Mouse (Mus musculus) limb, embryonic 10.5 days (tissue): ENCODE measurements around the gene Pecr. TPM values are rescaled to one million over a fixed set of nuclear protein-coding genes. Genes with fewer than 3 reads are reported as not detected.
"Not testable (repeated sequence)": the region's sequence is repeated elsewhere in the genome, so short reads cannot be mapped to it uniquely, and the experiment has no call there.

ENCODE experiments used
- DNase-seq: peaks from one replicate; pipeline ENCODE4 v3.0.0-alpha.2; 2017; ENCODE audit warnings: low spot score
- H3K27ac ChIP-seq: fragments of 300-500 bp; sonication (generic); 2 replicates; pipeline ENCODE4 v1.5.1; 2016; ENCODE audit warnings: mild to moderate bottlenecking
- H3K27me3 ChIP-seq: fragments of 300-500 bp; sonication (generic); 2 replicates; pipeline ENCODE4 v1.6.1; 2016; ENCODE audit warnings: low read depth, mild to moderate bottlenecking; ENCODE audit not compliant: poor library complexity, severe bottlenecking
- H3K36me3 ChIP-seq: fragments of 300-500 bp; sonication (generic); 2 replicates; pipeline ENCODE4 v1.6.1; 2016; ENCODE audit warnings: mild to moderate bottlenecking, moderate library complexity
- H3K4me1 ChIP-seq: fragments of 300-500 bp; sonication (generic); 2 replicates; pipeline ENCODE4 v1.6.1; 2016
- H3K4me3 ChIP-seq: fragments of 300-500 bp; sonication (generic); 2 replicates; pipeline ENCODE4 v1.5.1; 2016; ENCODE audit warnings: mild to moderate bottlenecking, moderate library complexity
- H3K9me3 ChIP-seq: fragments of 300-500 bp; sonication (generic); replicated peaks from 2 replicates; pipeline ENCODE4 v1.6.1; 2016; ENCODE audit warnings: mild to moderate bottlenecking
- WGBS: fragments of 180-500 bp; shearing (Covaris S2); methylation state at CpG from one replicate; pipeline ENCODE4 v1.1.7; 2016; 5-methylcytosine and 5-hydroxymethylcytosine counted together
- polyA plus RNA-seq: library from polyadenylated mRNA; unstranded; fragments of >200 nt; fragmentation: Nextera tagmentation; extraction: Ambion mirVana; gene quantifications from 2 replicates; pipeline ENCODE4 v1.2.1, GENCODE M21; 2016

Pecr gene
- polyA plus RNA-seq, 1 experiment from 2014 or later, result 31.9 TPM

DNA sequence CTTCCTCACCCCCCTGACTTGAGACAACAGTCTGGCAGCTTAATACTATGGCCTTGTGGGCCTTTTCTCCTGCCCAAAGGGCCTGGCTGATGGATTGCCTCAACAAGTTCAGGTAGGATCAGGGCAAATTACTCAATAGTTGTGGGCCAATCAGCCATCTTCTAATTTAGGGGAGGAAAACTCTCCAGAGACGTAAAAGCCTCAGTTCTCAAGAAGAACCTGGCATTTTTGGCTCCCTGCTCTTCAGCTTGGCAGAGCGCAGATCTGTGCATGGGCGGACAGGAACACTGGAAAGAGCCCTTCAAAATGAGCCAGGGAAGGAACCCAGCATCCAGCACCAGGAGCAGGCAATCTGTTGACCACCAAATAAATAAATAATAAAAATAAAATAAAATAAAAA, 6.0 kb downstream of the Pecr start:
- Histone ChIP-seq H3K4me3 (no peak overlapping the region), H3K9me3 (no peaks in the 10 kb centered on the region), H3K36me3 (peaks cover 41% of the 10 kb centered on the region), H3K4me1 (no peaks in the 10 kb centered on the region), H3K27ac (no peak overlapping the region), H3K27me3 (no peaks in the 10 kb centered on the region)
- no peak for DNase-seq
- WGBS, result 96% methylated on average over 3 of the region's 3 CpGs

DNA sequence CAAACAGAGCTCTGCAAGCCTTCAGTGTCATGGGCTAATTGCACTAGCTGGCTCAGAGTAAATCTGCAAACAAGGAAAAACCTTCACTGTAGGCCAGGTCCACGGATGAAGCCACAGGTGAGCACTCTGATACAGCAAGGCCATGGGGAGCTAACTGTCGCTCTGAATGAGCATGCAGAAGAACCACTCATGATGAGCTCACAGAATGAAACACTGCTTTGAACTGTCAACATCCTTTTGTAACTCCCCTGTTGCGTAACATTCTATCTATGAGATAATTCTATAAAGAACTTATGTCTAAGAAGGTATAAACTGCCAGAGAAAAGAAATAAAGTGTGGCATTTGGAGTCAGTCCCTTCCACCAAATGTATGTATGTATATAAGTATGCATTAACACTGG, 21.0 kb downstream of the Pecr start:
- no peaks in the 10 kb centered on the region for H3K27me3 ChIP-seq
- H3K4me1 ChIP-seq, result no peaks in the 10 kb centered on the region
- H3K36me3 ChIP-seq, result peaks cover 27% of the 10 kb centered on the region
- H3K27ac ChIP-seq, result no peak overlapping the region
- no peaks in the 10 kb centered on the region for H3K9me3 ChIP-seq
- H3K4me3 ChIP-seq, result no peak overlapping the region
- 97% methylated on average over 3 of the region's 3 CpGs for WGBS
- DNase-seq, result no peak

DNA sequence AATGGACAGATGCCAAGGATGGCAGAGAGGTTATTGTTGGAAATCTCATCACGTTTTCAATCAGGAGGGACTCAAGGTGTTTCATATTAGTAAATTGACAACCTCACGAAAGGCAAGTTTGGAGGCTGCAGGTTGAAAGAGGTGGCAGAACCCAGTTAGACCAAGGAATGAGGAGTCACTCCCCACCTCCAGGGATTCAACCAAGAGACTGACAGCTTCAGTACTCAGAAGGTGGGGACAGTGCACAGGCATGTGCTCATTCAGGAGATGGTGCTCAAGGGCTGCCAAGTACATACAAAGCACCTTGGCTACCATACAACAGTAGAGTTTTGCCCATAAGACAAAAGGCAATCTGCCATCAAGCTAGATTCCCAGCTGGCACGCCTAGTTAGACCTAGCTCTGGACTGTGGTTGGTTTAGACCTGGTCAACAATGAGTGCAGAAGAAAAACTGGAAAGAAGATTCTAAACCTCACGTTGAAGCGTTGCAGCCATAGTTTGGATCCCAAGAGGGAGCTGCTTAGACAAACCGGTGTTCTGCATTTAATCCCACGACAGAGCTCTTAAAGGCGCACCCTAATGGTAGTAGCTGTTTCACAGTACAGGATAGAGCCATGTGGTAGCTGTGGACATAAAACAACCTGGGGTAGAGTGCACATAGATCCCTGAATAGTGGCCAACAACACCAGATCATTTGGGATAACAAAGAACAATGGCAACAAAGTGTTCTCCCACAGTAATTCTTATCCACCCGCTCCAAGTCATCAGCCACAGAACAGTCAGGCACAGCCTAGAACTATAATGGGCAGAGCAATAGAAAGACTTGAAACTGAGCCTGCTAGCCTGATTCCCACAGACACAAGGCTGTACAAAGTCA, 27.5 kb downstream of the Pecr start:
- 85% methylated on average over 9 of the region's 9 CpGs for WGBS
- H3K36me3 ChIP-seq, result peaks cover 1% of the 10 kb centered on the region; the same call in 1 of the 2 replicates
- H3K9me3 ChIP-seq, result no peaks in the 10 kb centered on the region
- H3K27ac ChIP-seq, result no peak overlapping the region
- DNase-seq, result no peak
- H3K4me1 ChIP-seq, result peaks cover 24% of the 10 kb centered on the region
- H3K4me3 ChIP-seq, result no peak overlapping the region
- no peaks in the 10 kb centered on the region for H3K27me3 ChIP-seq

DNA sequence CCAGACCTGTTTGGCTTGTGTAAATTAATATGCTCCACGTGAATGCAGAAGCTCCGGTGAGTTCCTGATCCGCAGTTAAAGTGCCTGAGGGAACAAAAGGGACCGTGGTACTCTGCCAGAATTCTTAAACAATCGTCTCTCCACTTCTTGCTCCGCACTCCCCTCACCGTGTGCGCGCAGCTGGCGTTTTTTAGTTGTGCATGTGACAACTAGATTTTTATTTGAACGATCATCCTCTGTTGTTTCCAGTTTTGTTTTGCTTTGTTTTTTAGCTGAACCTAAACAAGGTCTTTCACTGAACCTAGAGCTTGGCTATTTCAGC, 28.3 kb downstream of the Pecr start:
- no peak for DNase-seq
- Histone ChIP-seq H3K9me3 (no peaks in the 10 kb centered on the region), H3K27me3 (no peaks in the 10 kb centered on the region), H3K4me1 (peaks cover 24% of the 10 kb centered on the region), H3K4me3 (peak overlapping the region; percentile 54; the same call in 1 of the 2 replicates), H3K36me3 (no peaks in the 10 kb centered on the region; the same call in 1 of the 2 replicates), H3K27ac (peak overlapping the region; percentile 74)
- 54% methylated on average over 11 of the region's 11 CpGs for WGBS

DNA sequence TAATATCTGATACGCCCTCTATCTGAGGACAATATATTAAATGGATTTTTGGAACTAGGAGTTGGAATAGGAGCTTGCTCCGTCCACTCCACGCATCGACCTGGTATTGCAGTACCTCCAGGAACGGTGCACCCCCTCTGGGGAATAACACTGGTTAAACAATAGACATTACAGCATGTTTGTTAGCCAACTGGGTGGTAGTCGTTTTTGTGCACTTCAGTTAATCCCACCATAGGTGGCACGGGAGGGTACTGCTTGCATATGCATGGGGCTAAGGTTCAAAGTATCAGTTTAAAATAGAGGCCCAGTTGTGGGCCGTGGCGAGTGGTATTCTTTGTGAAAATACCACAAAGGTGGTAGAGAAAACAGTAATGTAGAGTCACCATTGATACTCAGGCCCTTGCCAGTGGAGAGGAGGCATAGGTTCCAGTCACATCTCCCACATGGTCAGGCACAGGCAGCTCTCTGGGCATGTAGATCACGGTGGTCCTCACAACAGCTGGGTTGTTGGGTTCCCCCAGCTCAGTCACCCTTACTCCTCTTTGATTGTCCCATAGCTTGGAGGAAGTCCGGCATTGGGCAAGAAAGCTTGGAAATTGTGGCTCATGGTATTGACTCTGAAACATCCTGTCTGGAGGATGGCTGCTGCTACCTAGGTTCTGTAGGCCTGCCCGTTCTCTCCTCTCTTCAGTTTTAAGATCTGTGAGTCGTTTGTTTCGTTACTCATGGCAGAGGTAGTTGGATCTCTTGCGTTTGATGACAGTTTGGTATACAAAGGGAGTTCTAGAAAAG, 28.9 kb downstream of the Pecr start:
- H3K27me3 ChIP-seq, result no peaks in the 10 kb centered on the region
- DNase-seq, result peak; percentile 83
- H3K27ac ChIP-seq, result peak overlapping the region; percentile 92
- H3K36me3 ChIP-seq, result no peaks in the 10 kb centered on the region; the same call in 1 of the 2 replicates
- peak overlapping the region; percentile 54 for H3K4me3 ChIP-seq
- no peaks in the 10 kb centered on the region for H3K9me3 ChIP-seq
- H3K4me1 ChIP-seq, result peaks cover 24% of the 10 kb centered on the region
- 8% methylated on average over 15 of the region's 15 CpGs for WGBS

DNA sequence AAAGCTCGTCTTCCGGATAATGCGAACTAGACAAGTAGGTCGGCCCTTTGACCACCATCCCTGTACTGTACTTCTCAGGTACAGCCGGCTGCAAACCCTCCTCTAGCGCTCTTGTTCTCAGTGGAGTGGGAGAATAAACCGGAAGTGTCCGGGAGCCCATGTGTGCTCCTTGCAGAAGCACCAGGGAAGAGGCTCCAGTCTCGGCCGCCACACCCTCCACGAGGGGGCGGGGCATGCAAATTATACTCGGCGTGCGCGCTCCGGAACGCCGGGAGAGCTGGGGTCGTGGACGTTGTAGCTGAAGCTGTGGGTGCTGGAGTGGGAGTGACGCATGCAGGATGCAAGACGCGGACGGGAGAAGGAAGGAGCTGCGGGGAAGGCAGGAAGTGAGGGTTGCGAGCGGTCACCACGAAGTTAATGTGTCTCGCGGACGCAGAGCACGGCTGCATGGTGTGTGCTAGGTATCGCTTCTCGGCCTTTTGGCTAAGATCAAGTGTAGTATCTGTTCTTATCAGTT, 29.5 kb downstream of the Pecr start:
- Histone ChIP-seq H3K27me3 (no peaks in the 10 kb centered on the region), H3K27ac (peak overlapping the region; percentile 92), H3K4me1 (peaks cover 24% of the 10 kb centered on the region), H3K4me3 (peak overlapping the region; percentile 54), H3K9me3 (no peaks in the 10 kb centered on the region), H3K36me3 (no peaks in the 10 kb centered on the region; the same call in 1 of the 2 replicates)
- peak; percentile 93 for DNase-seq
- WGBS, result 1% methylated on average over 35 of the region's 35 CpGs

DNA sequence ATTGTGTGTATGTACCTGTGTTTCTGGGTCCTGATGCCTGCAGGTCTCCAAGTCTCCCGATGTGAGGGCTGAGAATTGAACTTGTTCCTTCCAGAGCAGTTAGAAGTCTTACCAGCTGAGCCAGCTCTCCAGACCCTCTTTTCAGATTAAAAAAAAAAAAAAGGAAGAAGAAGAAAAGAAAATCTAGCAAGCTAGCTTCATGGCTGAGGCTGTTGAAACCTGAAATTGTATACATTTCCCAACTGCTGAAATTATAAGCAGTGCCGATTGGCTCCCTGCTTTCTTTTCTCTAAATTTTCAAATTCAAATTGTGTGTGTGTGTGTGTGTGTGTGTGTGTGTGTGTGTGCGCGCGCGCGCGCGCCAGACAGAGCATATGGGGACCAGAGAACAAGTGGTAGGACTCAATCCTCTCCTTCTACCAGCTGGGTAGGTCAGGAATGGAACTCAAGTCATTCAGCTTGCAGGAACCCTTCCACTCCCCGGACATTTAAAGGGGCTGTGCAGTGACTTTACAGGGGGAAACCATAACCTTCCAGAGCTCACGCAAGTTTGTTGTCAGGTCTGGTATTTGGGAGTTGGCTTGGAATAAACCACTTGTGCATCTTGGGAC, 30.1 kb downstream of the Pecr start:
- Histone ChIP-seq H3K4me1 (peaks cover 24% of the 10 kb centered on the region), H3K36me3 (no peaks in the 10 kb centered on the region; the same call in 1 of the 2 replicates), H3K4me3 (peak overlapping the region; percentile 54), H3K9me3 (no peaks in the 10 kb centered on the region), H3K27ac (peak overlapping the region; percentile 92), H3K27me3 (no peaks in the 10 kb centered on the region)
- no peak for DNase-seq
- 39% methylated on average over 11 of the region's 11 CpGs for WGBS

DNA sequence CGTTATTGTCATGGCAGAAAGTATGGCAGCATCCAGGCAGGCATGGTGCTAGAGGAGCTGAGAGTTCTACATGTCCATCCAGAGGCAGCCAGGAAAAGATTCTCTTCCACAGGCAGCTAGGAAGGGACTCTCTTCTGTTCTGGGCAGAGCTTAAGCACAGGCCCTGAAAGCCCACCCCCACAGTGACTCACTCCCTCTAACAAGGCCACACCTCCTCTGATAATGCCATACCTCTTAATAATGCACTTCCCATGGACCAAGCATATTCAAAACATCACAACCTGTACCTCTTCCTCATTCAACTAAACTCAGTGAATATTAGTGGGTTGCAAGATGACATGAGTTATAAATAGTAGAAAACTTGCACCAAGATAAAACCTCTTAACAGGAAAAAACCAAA, 32.3 kb downstream of the Pecr start:
- H3K9me3 ChIP-seq, result no peaks in the 10 kb centered on the region
- 79% methylated on average over 1 of the region's 1 CpGs for WGBS
- peaks cover 24% of the 10 kb centered on the region for H3K4me1 ChIP-seq

DNA sequence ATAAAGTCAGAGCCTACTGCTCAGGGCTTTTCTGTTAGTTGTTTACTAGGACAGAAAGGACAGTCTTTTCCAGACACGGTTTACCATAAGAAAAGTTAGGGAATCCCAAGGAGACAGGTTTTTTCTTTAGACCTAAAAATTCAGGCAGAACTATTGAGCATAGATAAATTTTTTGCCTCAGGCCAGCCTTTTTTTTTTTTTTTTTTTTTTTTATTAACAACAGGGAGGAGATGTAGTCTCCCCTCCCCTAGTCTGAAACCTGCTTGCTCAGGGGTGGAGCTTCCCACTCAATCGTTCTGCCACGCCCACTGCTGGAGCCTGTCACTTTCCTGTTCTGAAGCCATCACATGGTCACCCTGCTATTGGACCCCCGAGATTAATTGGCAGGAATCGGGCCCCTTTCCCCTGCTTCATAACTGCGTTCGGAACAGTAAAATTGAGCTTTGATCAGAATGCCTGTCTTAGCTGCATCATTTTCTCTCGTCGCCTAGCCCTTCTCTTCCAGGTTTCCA, 35.8 kb downstream of the Pecr start:
- not testable (repeated sequence) for H3K9me3 ChIP-seq, H3K27ac ChIP-seq
- 46% methylated on average over 9 of the region's 9 CpGs for WGBS

More for the DNA sequence above, 32.3 kb downstream of the Pecr start:
- Histone ChIP-seq H3K27ac (no peak overlapping the region), H3K36me3 (no peaks in the 10 kb centered on the region), H3K27me3 (no peaks in the 10 kb centered on the region), H3K4me3 (no peak overlapping the region)
- no peak for DNase-seq

DNA sequence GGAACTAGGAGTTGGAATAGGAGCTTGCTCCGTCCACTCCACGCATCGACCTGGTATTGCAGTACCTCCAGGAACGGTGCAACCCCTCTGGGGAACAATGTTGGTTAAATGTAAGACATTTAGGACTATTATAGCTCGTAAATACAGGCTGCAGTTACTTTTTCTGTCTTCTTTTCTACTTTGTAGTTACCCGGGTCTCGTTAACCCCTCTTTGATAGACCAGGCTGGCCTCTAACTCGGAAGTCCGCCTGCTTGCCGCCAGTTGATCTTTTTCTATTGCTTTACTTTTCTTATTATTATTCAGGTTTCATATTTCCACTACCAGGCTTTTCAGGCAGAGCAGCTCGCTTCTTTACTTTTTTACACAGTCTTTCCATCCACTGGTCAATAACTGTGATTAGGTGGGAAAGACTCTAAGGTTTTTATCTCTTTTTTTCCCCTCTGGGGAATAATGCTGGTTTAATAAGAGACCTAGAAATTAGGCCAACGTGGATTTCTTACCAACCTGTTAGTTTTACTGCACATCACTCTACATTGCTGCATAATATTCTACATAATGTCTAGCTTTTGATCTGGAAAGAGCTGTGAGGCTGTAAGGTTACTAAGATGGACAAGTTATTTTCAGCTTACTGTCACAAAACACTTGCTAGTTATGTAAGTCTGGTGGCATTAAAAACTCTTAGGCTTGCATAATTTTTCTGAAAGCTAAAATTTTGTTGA, 39.6 kb downstream of the Pecr start:
- peak overlapping the region; percentile 8; the same call in 1 of the 2 replicates for H3K4me3 ChIP-seq
- under 1% methylated on average over 12 of the region's 12 CpGs for WGBS

More for the DNA sequence above, 35.8 kb downstream of the Pecr start:
- not testable (repeated sequence) for H3K27me3 ChIP-seq, H3K36me3 ChIP-seq, DNase-seq, H3K4me3 ChIP-seq, H3K4me1 ChIP-seq

DNA sequence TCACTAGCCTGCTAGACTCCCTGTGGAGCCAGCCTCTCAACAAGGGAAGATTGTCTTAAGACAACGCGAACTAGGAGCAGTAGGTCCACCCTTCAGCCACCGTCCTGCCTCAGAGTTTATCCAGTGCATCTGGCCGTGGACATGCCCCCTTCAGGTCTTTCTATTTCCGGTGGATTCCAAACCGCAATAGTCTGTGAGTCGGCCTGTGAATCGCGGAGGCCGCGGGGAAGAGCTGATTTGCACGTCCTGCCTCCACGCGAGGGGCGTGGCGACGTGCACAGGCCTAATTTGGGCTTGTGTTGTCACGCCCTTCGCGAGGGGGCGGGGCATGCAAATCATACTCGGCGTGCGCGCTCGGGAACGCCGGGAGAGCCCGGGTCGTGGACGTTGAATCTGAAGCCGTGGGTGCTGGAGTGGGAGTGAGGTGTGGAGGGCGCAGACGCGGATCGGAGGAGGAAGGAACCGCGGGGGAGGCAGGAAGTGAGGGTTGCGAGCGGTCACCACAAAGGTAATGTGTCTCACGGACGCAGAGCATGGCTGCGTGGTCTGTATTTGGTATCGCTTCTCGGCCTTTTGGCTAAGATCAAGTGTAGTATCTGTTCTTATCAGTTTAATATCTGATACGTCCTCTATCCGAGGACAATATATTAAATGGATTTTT, 40.3 kb downstream of the Pecr start:
- Histone ChIP-seq H3K27me3 (no peaks in the 10 kb centered on the region), H3K4me1 (0 out of 2 replicates have a peak, but pooled peaks cover 3% of the 10 kb centered on the region), H3K27ac (peak overlapping the region; percentile 98), H3K36me3 (no peaks in the 10 kb centered on the region), H3K9me3 (no peaks in the 10 kb centered on the region), H3K4me3 (peak overlapping the region; percentile 48)
- under 1% methylated on average over 47 of the region's 47 CpGs for WGBS
- peak; percentile 96 for DNase-seq

More for the DNA sequence above, 39.6 kb downstream of the Pecr start:
- Histone ChIP-seq H3K27me3 (no peaks in the 10 kb centered on the region), H3K4me1 (0 out of 2 replicates have a peak, but pooled peaks cover 3% of the 10 kb centered on the region), H3K27ac (no peak overlapping the region), H3K36me3 (no peaks in the 10 kb centered on the region), H3K9me3 (no peaks in the 10 kb centered on the region)
- peak; percentile 66 for DNase-seq
